Mouse (Mus musculus): Measurements from ENCODE around the gene Vmn2r75.
"Not testable (repeated sequence)": the region's sequence is repeated elsewhere in the genome, so short reads cannot be mapped to it uniquely, and the experiment has no call there.

Gene Vmn2r75

GRCm38 (mm10) chr7:86171678-86172077 lies at the start of gene Vmn2r75:
TSS of gene Vmn2r75 (minus strand) at chr7:86171778.
- in situ Hi-C loops (cut with MboI; ENCODE audit: low sequenced_read_pairs) = not testable (repeated sequence)

- in situ Hi-C loops (cut with MboI; ENCODE audit: low sequenced_read_pairs) = no loop called here
Observed at GRCm38 (mm10) chr7:86211345-86211744, 39.8 kb upstream of the Vmn2r75 start.

Measured in CH12F3 (cell line).